Mouse (Mus musculus) macrophage (primary cell): Measurements from ENCODE around the gene Cox8a. TPM values are rescaled to one million over a fixed set of nuclear protein-coding genes. Genes with fewer than 3 reads are reported as not detected.

Experiments
- H3K27ac ChIP-seq: fragments of 350-480 bp; formaldehyde crosslinking; 2 replicates; pipeline ENCODE4 v1.9.0; 2021
- H3K36me3 ChIP-seq: fragments of 350-480 bp; formaldehyde crosslinking; 2 replicates; pipeline ENCODE4 v1.9.0; 2021; ENCODE audit errors: inconsistent target
- H3K4me3 ChIP-seq: fragments of 350-480 bp; formaldehyde crosslinking; 2 replicates; pipeline ENCODE4 v1.9.0; 2021; ENCODE audit errors: inconsistent target
- H3K79me2 ChIP-seq: fragments of 350-480 bp; formaldehyde crosslinking; 2 replicates; pipeline ENCODE4 v1.9.0; 2021; ENCODE audit errors: inconsistent target
- WGBS: methylation state at CpG from one replicate; pipeline ENCODE4 v1.1.7; 2026; ENCODE audit warnings: inconsistent platforms; ENCODE audit not compliant: missing documents; 5-methylcytosine and 5-hydroxymethylcytosine counted together
- polyA plus RNA-seq: library from polyadenylated mRNA; stranded (reverse); fragments of 250-400 nt; gene quantifications from 3 replicates; pipeline ENCODE4 v1.2.4, GENCODE M21; 2018; ENCODE audit warnings: inconsistent platforms

Cox8a gene
- polyA plus RNA-seq, 1 experiment from 2014 or later: 220 TPM

- no peak overlapping the region for H3K27ac ChIP-seq
- 12% methylated on average over 12 of the region's 15 CpGs for WGBS
- H3K4me3 ChIP-seq: no peak overlapping the region
- H3K79me2 ChIP-seq: no peaks in the 10 kb centered on the region
- H3K36me3 ChIP-seq: no peaks in the 10 kb centered on the region
Measured at GRCm38 (mm10) chr19:7166200-7166711, 51.2 kb downstream of the Cox8a start.

GRCm38 (mm10) chr19:7165509-7166199 lies 51.8 kb downstream of the Cox8a start:
- 1% methylated on average over 88 of the region's 105 CpGs for WGBS
- no peak overlapping the region for H3K4me3 ChIP-seq
- no peak overlapping the region for H3K27ac ChIP-seq

More at GRCm38 (mm10) chr19:7165509-7166199, 51.8 kb downstream of the Cox8a start:
- Histone ChIP-seq H3K79me2 (no peaks in the 10 kb centered on the region), H3K36me3 (no peaks in the 10 kb centered on the region)

Other genes starting within 250 kb of the Cox8a start
- 51.9 to 204 TPM (median 81.4 TPM) in 3 replicates for gene Ppp1r14b, start 242.6 kb downstream of the Cox8a start, polyA plus RNA-seq
- gene Plcb3, start 241.1 kb downstream of the Cox8a start, polyA plus RNA-seq: 15.2 to 25.2 TPM (median 24.8 TPM) in 3 replicates
- gene Fkbp2, start 237.1 kb downstream of the Cox8a start, polyA plus RNA-seq: 146 to 269 TPM (median 153 TPM) in 3 replicates
- gene Vegfb, start 230.0 kb downstream of the Cox8a start, polyA plus RNA-seq: 34.5 to 91.1 TPM (median 72.1 TPM) in 3 replicates
- 18.1 to 21.0 TPM (median 19.3 TPM) in 3 replicates for gene Dnajc4, start 225.0 kb downstream of the Cox8a start, polyA plus RNA-seq
- 4.5 to 6.6 TPM (median 5.3 TPM) in 3 replicates for gene Nudt22, start 221.5 kb downstream of the Cox8a start, polyA plus RNA-seq
- gene Trpt1, start 221.5 kb downstream of the Cox8a start, polyA plus RNA-seq: 0.55 to 0.80 TPM (median 0.66 TPM) in 3 replicates
- 194 to 236 TPM (median 225 TPM) in 3 replicates for gene Fermt3, start 198.1 kb downstream of the Cox8a start, polyA plus RNA-seq
- 53.3 to 149 TPM (median 126 TPM) in 3 replicates for gene Stip1, start 177.6 kb downstream of the Cox8a start, polyA plus RNA-seq
- 5.5 to 13.5 TPM (median 7.3 TPM) in 3 replicates for gene Macrod1, start 160.8 kb downstream of the Cox8a start, polyA plus RNA-seq
- not detected in 3 replicates for gene Flrt1, start 111.9 kb downstream of the Cox8a start, polyA plus RNA-seq
- 63.3 to 78.4 TPM (median 68.3 TPM) in 3 replicates for gene Otub1, start 11.3 kb downstream of the Cox8a start, polyA plus RNA-seq
- gene Naa40, start 23.6 kb upstream of the Cox8a start, polyA plus RNA-seq: 17.5 to 29.1 TPM (median 25.8 TPM) in 3 replicates
- 0.52 to 0.81 TPM (median 0.66 TPM) in 3 replicates for gene Rcor2, start 49.7 kb upstream of the Cox8a start, polyA plus RNA-seq
- gene Mark2, start 124.2 kb upstream of the Cox8a start, polyA plus RNA-seq: 28.6 to 40.1 TPM (median 35.7 TPM) in 3 replicates
- gene Spindoc, start 165.4 kb upstream of the Cox8a start, polyA plus RNA-seq: 5.7 to 8.2 TPM (median 6.0 TPM) in 3 replicates
- gene 2700081O15Rik, start 200.0 kb upstream of the Cox8a start, polyA plus RNA-seq: 0.88 to 2.2 TPM (median 1.2 TPM) in 3 replicates